Mouse (Mus musculus): Measurements from ENCODE around the gene Ptprd.

GRCm38 (mm10) chr4:78150561-78150960 lies 61.2 kb downstream of the Ptprd start:
- TF ChIP-seq CTCF (IDR thresholded peaks at IDR 0.05; ENCODE audit: borderline replicate concordance, extremely low read depth, insufficient read depth, insufficient read length) = no peak
- no peak for TF ChIP-seq POLR2A (IDR thresholded peaks at IDR 0.05; ENCODE audit: borderline replicate concordance, extremely low read depth, insufficient read depth, insufficient read length, poor library complexity, severe bottlenecking)
